Mouse (Mus musculus): ENCODE measurements at regions not wholly inside any gene's neighbourhood (a gene's known extent, or its start where the extent isn't known, plus 50 kb on each side); places are given as distances from the start of the nearest gene placed in this dataset.

DNA sequence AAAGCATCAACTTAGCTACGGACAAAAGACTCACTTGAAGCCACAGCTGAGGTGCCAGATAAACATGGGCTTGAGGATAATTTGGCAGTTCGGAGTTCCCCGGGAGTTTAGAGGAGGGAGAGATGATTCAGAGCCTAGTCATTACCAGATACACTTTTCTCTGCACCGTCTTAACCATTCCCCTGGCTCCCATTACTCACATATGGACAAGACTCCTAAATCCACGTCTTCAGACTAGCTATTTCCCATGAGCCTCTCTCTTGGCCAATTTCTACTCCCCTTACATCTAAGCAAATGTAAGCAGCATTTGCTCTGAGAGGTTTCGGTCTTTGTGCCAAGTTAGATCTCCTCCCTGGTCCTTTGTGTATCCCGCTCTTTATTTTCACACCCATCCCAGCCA, 100.4 kb upstream of the Olfm4 start:
- H3K4me2 ChIP-seq (replicated peaks; ENCODE audit: low read depth), result no peak overlapping the region
- no peak overlapping the region for H3K27ac ChIP-seq (ENCODE audit: low read depth, low read length)
- no peaks in the 10 kb centered on the region for H3K36me3 ChIP-seq (ENCODE audit: control insufficient read depth, insufficient read depth)
- no peak for ATAC-seq
- H3K4me3 ChIP-seq (ENCODE audit: low read depth, low read length), result no peak overlapping the region
- no peak for TF ChIP-seq CTCF (IDR thresholded peaks at IDR 0.05; ENCODE audit: low read depth)
- no peak overlapping the region for H3K9ac ChIP-seq (ENCODE audit: low read depth, low read length)
- no peaks in the 10 kb centered on the region for H3K4me1 ChIP-seq (replicated peaks; ENCODE audit: control insufficient read depth, insufficient read depth, low read length)
- H3K9me3 ChIP-seq (ENCODE audit: control insufficient read depth), result no peaks in the 10 kb centered on the region
- no peaks in the 10 kb centered on the region for H3K27me3 ChIP-seq (replicated peaks; ENCODE audit: control insufficient read depth, insufficient read depth, low read length)
- 74% methylated on average over 7 of the region's 7 CpGs for WGBS

DNA sequence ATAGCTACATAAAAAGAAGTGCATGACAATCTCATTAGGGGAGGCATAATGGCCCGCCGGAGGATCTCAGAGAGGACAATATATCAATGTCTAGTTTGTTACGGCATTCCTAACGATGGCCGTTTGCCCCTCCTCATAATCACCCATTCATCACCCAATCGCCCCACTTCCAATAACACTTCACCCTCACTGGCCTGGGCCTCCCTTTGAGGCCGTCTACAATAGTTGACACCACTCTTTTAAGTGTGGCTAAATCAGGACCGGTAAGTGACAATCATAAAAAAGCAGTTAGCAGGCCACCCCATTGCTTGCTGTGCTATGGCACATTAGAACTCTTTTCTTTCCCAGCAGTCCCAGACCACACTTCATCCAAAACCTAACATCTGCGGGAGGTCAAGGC, 102.2 kb upstream of the Olfm4 start:
- WGBS, result 50% methylated on average over 9 of the region's 9 CpGs
- Histone ChIP-seq H3K4me1 (replicated peaks; ENCODE audit: control insufficient read depth, insufficient read depth, low read length) (no peaks in the 10 kb centered on the region), H3K27ac (ENCODE audit: low read depth, low read length) (no peak overlapping the region), H3K9me3 (ENCODE audit: control insufficient read depth) (no peaks in the 10 kb centered on the region), H3K36me3 (ENCODE audit: control insufficient read depth, insufficient read depth) (no peaks in the 10 kb centered on the region), H3K4me3 (ENCODE audit: low read depth, low read length) (no peak overlapping the region), H3K4me2 (replicated peaks; ENCODE audit: low read depth) (no peak overlapping the region), H3K9ac (ENCODE audit: low read depth, low read length) (no peak overlapping the region), H3K27me3 (replicated peaks; ENCODE audit: control insufficient read depth, insufficient read depth, low read length) (no peaks in the 10 kb centered on the region)
- no peak for ATAC-seq
- TF ChIP-seq CTCF (IDR thresholded peaks at IDR 0.05; ENCODE audit: low read depth), result no peak

DNA sequence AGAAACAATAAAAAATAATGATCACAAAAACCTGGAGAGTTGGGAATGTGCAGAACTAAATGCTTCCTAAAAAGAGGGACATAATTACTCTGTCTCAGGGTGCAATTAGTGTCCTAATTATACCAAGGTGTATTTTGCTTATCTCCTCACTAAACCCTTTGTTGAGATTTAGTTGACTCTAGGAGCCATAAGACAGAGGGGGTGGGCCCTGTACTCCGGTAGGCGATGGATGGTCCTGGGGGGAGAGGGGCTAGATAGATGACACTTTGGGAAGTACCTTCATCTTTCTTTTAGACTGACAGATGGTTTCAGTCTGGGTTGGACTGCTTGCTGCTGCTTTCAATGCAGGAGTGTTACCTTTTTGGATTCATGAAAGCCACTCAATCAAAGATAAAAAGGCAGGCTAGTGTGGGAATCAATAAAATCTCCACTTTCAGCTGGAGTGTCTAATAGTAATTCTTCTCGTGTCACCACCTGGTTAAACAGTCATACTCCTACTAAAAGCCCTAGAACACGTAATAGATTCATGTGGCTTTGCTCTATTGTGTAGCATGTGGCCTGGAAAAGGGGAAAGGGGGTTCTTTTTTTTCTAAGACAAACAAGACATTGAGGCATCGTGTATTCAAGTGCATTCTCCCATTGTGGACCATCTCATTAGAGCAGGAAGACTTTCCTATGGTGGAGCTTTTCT, 103.7 kb upstream of the Olfm4 start:
- 41% methylated on average over 5 of the region's 5 CpGs for WGBS

DNA sequence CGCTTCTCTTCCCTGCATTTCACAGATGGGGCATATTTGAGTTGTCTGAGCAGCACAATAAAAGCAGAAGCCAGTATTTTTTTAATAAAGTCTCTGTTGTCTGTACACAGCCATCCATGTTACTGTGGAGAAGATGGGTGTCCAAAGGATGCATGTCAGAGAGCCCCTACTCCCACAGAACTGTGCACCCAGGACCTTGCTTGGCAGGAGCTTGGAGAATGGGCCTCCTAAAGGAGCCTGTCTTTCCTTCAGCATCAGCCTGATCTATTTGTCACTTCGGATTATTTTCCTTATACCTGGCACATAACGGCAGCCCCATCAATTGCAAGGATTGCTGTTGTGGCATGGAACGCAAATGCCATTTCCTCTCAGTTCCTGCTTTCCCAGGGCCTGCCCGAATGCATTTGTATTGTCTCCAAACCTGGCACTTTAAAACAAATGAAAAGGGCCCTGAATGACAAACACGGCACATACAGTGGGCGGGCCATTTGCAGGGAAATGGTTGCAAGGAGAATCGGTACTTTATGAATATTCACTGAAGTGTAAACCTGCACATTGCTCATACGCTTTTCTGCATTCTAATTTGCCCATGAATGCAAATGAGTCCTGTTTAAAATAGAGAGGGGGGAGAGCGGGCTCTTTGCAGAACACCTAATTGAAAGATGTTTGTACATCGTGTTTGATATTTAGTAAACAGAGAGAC, 104.4 kb upstream of the Olfm4 start:
- H3K4me3 ChIP-seq (ENCODE audit: low read depth, low read length), result no peak overlapping the region
- no peak overlapping the region for H3K9ac ChIP-seq (ENCODE audit: low read depth, low read length)
- ATAC-seq, result no peak
- TF ChIP-seq CTCF (IDR thresholded peaks at IDR 0.05; ENCODE audit: low read depth), result no peak
- H3K36me3 ChIP-seq (ENCODE audit: control insufficient read depth, insufficient read depth), result no peaks in the 10 kb centered on the region
- no peaks in the 10 kb centered on the region for H3K9me3 ChIP-seq (ENCODE audit: control insufficient read depth)
- H3K4me1 ChIP-seq (replicated peaks; ENCODE audit: control insufficient read depth, insufficient read depth, low read length), result no peaks in the 10 kb centered on the region
- H3K27me3 ChIP-seq (replicated peaks; ENCODE audit: control insufficient read depth, insufficient read depth, low read length), result no peaks in the 10 kb centered on the region
- 79% methylated on average over 11 of the region's 11 CpGs for WGBS
- H3K4me2 ChIP-seq (replicated peaks; ENCODE audit: low read depth), result no peak overlapping the region
- H3K27ac ChIP-seq (ENCODE audit: low read depth, low read length), result no peak overlapping the region

More for the DNA sequence above, 103.7 kb upstream of the Olfm4 start:
- Histone ChIP-seq H3K9ac (ENCODE audit: low read depth, low read length) (no peak overlapping the region), H3K27me3 (replicated peaks; ENCODE audit: control insufficient read depth, insufficient read depth, low read length) (no peaks in the 10 kb centered on the region), H3K27ac (ENCODE audit: low read depth, low read length) (no peak overlapping the region), H3K4me3 (ENCODE audit: low read depth, low read length) (no peak overlapping the region), H3K36me3 (ENCODE audit: control insufficient read depth, insufficient read depth) (no peaks in the 10 kb centered on the region), H3K4me1 (replicated peaks; ENCODE audit: control insufficient read depth, insufficient read depth, low read length) (no peaks in the 10 kb centered on the region), H3K4me2 (replicated peaks; ENCODE audit: low read depth) (no peak overlapping the region), H3K9me3 (ENCODE audit: control insufficient read depth) (no peaks in the 10 kb centered on the region)
- TF ChIP-seq CTCF (IDR thresholded peaks at IDR 0.05; ENCODE audit: low read depth), result no peak
- no peak for ATAC-seq

DNA sequence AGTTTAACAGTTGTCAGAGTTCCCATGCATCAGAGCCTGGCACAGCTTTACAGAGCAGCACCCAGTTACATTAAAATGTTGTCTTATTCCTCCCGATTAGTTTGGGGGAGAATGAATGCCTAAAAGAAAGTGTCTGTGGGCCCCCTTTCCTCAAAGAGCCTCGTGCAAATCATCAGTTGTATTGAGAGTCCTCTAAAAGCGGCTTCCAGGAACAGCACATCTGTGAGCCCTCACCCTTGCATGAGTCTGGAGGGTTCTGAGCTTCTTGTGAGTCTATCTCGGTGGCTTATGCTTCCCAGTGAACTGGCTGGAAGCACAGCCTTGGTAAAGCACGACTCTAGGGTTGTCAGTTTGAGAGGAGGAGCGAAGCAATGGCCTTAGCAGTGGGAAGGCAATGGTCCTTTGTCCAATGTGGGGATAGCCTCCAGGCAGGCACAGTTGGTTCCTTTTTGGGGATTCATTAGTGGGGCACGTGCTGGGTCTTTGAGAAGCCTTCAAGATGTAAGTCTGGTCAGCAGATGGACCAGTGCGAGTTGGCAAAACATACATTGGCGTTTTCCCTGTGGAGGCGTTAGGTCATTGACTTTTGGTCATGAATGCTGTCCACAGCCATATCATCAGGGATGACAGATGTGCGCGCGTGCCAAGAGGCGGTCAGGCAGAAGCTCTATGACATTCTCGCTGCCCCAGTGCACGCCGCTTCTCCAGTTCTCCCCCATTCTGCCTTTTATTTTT, 105.4 kb upstream of the Olfm4 start:
- Histone ChIP-seq H3K9me3 (ENCODE audit: control insufficient read depth) (no peaks in the 10 kb centered on the region), H3K9ac (ENCODE audit: low read depth, low read length) (no peak overlapping the region), H3K4me1 (replicated peaks; ENCODE audit: control insufficient read depth, insufficient read depth, low read length) (no peaks in the 10 kb centered on the region), H3K4me3 (ENCODE audit: low read depth, low read length) (no peak overlapping the region), H3K36me3 (ENCODE audit: control insufficient read depth, insufficient read depth) (no peaks in the 10 kb centered on the region), H3K27me3 (replicated peaks; ENCODE audit: control insufficient read depth, insufficient read depth, low read length) (no peaks in the 10 kb centered on the region), H3K27ac (ENCODE audit: low read depth, low read length) (no peak overlapping the region), H3K4me2 (replicated peaks; ENCODE audit: low read depth) (no peak overlapping the region)
- TF ChIP-seq CTCF (IDR thresholded peaks at IDR 0.05; ENCODE audit: low read depth), result no peak
- 87% methylated on average over 17 of the region's 17 CpGs for WGBS
- no peak for ATAC-seq

DNA sequence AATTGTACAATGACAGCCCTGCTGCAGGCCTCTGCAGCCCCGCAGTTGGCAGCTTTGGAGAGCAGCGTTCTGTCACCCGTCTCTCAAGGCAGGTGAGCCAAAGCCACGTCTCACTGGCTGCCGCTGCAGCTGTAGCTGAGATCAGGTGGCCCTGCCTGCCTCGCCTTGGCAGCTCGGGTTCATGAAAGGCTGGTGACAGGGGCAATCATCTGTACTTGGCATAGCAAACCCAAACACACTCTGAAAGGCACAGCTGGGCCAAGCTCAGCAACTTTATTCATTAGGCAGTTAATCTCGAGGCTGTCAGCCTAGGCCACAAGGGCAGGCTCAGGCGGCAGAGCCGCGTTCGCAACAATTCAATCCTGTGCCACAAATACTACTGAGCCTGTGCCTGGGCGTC, 102.0 kb upstream of the Pcdh8 start:
- H3K27me3 ChIP-seq (replicated peaks; ENCODE audit: control insufficient read depth, insufficient read depth, low read length), result no peaks in the 10 kb centered on the region
- ATAC-seq, result no peak
- H3K9me3 ChIP-seq (ENCODE audit: control insufficient read depth), result no peaks in the 10 kb centered on the region
- no peak overlapping the region for H3K9ac ChIP-seq (ENCODE audit: low read depth, low read length)
- H3K4me1 ChIP-seq (replicated peaks; ENCODE audit: control insufficient read depth, insufficient read depth, low read length), result no peaks in the 10 kb centered on the region
- H3K4me2 ChIP-seq (replicated peaks; ENCODE audit: low read depth), result no peak overlapping the region
- H3K36me3 ChIP-seq (ENCODE audit: control insufficient read depth, insufficient read depth), result no peaks in the 10 kb centered on the region
- WGBS, result 58% methylated on average over 13 of the region's 13 CpGs
- H3K27ac ChIP-seq (ENCODE audit: low read depth, low read length), result no peak overlapping the region
- no peak for TF ChIP-seq CTCF (IDR thresholded peaks at IDR 0.05; ENCODE audit: low read depth)
- no peak overlapping the region for H3K4me3 ChIP-seq (ENCODE audit: low read depth, low read length)
